Mouse (Mus musculus) retina, postnatal 7 days (tissue): ENCODE measurements around the gene Tat.

Source experiments
- DNase-seq: peaks from one replicate; pipeline ENCODE4 v3.0.0-alpha.2; 2012; ENCODE audit warnings: low read depth, low spot score

Tat gene

DNA sequence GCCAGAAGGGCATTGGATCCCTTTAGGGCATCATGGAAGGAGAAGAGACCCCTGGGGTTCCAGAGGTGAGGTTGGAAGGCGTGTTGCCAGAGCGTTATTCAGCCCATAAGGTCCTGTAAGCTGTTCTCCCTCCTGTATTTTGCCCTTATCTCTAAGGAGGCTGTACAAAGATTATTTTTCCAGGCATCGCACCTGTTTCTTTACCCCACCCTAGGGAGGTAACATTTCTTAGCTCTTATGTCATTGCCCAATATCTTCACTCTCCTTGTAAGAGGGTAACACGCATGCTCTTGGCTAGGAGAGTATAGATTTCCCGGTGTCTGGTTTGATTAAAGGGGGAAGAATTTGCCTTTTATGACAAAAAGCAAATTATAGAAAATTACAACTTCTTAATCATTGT, 49.4 kb downstream of the Tat start, which contains the start of gene Chst4:
Gene Chst4, minus strand, starts transcription at position 82 of the 400 bp plus-strand sequence.
- DNase-seq = no peak

DNA sequence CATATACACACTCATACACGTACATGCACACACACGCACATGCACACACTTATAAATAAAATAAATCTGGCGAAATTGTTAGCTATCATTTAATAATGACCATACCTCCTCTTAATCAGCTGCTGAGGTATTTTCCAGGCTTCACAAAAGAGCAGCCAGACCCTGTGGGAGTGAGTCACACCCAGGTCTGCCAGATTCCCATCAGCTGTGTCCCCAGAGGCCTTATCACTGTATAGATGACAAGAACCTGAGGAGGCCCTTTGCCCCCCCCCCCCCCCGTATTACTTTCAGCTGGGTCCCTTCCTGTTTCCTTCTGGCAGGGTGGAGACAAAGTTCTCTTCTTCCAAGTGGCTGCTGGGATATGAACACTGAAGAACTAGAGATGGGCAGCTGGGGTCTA, 50.3 kb downstream of the Tat start:
- DNase-seq = no peak
